Mouse (Mus musculus): Measurements from ENCODE around the gene Cnbd2. TPM values are rescaled to one million over a fixed set of nuclear protein-coding genes. Genes with fewer than 3 reads are reported as not detected.

The Cnbd2 gene
- polyA plus RNA-seq (2012; fragmentation: generic; extraction: Trizol) = 4.1 TPM

DNA sequence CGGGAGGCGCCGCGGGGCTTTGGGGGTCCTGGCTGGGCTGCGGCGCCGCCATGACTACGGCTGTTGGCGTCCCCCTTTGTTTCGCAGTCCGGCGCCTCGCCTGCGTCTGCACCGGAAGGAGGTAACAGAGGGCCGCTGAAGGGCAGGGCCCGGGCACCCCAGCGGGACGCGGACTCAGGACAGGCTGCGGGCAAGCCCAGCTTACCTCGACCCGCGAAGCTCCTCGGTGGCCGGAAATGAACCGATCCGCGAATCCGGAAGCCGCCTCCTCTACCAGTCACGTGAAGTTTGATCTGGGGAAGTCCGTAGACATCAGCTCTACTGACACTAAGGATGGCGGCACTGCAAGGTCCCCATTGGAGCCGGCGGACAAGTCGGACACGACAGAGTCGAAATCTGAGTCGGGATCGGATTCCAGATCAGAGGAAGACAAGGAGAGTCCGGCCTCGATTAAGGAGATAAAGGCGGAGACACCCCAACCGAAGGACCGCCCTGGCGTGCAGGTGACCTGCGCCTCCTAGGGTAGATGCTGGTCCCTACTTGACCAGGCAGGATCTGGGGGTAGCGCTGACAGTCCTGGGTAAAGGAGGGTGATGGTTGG, at the start of gene Cnbd2, which contains the start of gene Scand1:
TSS of gene Cnbd2 (plus strand) at position 3 of the 601 bp plus-strand sequence.
TSS of gene Scand1 (minus strand) at position 408 of the 601 bp plus-strand sequence.
- no peaks in the 10 kb centered on the region for H3K36me3 ChIP-seq (ENCODE audit: control insufficient read depth, insufficient read depth)
- peak within 1 kb of the TSS; percentile 81 for H3K4me3 ChIP-seq
- no peaks in the 10 kb centered on the region for H3K79me2 ChIP-seq (ENCODE audit: control insufficient read depth, insufficient read depth)
- H3K27me3 ChIP-seq (ENCODE audit: control insufficient read depth, insufficient read depth, insufficient read length) = no peaks in the 10 kb centered on the region
- TF ChIP-seq USF1 (IDR thresholded peaks at IDR 0.05; ENCODE audit: low read depth) (peak; percentile 98), POLR2AphosphoS2 (IDR thresholded peaks at IDR 0.05; ENCODE audit: insufficient read length, low read depth) (peak; percentile 79), POLR2A (IDR thresholded peaks at IDR 0.05; ENCODE audit: insufficient read length, low read depth) (peak; percentile 88), MYOG (IDR thresholded peaks at IDR 0.05; ENCODE audit: control insufficient read depth in 1 of 3, insufficient read depth in 1 of 3, insufficient read length in 2 of 3, low read depth in 2 of 3) (no peak), CEBPB (IDR thresholded peaks at IDR 0.05; ENCODE audit: insufficient read depth, poor library complexity, severe bottlenecking) (no peak)
- H3ac ChIP-seq (ENCODE audit: control insufficient read depth, insufficient read length) = peak within 1 kb of the TSS; percentile 73
- H3K4me2 ChIP-seq (ENCODE audit: low read depth) = peak within 1 kb of the TSS; percentile 68

DNA sequence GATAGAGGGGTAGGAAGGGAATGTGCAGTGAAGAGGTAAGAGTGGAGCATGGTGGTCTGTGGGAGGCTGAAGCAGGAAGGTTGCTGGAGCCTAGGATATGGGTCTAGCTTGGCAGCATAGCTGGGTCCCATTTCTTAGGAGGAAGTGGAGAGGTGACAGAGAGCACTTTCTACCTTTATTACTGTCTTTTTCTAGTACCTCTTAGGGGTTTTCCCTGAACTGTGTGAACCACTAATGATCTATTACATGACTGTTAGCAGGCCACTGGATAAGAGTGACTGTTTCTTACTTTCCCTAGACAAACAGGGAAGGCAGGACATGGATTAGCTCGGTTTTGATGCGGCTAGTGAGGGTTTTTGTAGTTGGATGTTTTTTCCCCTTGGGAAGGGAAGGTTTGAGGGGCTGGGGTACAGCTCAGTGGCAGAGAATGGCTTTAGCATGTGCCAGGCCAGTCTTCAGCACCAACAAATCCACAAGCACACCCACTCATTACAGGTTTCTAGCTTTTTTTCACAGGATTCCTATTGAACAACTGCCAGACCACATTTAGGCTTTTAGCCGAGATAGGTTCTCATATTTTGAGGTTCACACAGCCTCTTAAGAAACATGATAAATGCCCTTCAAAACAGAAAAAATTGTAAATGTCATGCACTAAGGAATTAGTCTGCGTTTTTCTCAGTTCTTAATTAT, 48.8 kb upstream of the Cnbd2 start:
- no peak for TF ChIP-seq USF1 (IDR thresholded peaks at IDR 0.05; ENCODE audit: low read depth)
- TF ChIP-seq MAX (IDR thresholded peaks at IDR 0.05; ENCODE audit: low read depth) = no peak
- no peak for TF ChIP-seq POLR2AphosphoS2 (IDR thresholded peaks at IDR 0.05; ENCODE audit: insufficient read length, low read depth)
- no peak for TF ChIP-seq E2F4 (IDR thresholded peaks at IDR 0.05; ENCODE audit: insufficient read depth)
- Histone ChIP-seq H3K4me3 (no peak overlapping the region), H3K79me2 (ENCODE audit: control insufficient read depth, insufficient read depth) (peaks cover 8% of the 10 kb centered on the region), H3K4me2 (ENCODE audit: low read depth) (no peak overlapping the region), H3K27me3 (ENCODE audit: control insufficient read depth, insufficient read depth, insufficient read length) (no peaks in the 10 kb centered on the region), H3K36me3 (ENCODE audit: control insufficient read depth, insufficient read depth) (no peaks in the 10 kb centered on the region), H3ac (ENCODE audit: control insufficient read depth, insufficient read length) (no peak overlapping the region)

DNA sequence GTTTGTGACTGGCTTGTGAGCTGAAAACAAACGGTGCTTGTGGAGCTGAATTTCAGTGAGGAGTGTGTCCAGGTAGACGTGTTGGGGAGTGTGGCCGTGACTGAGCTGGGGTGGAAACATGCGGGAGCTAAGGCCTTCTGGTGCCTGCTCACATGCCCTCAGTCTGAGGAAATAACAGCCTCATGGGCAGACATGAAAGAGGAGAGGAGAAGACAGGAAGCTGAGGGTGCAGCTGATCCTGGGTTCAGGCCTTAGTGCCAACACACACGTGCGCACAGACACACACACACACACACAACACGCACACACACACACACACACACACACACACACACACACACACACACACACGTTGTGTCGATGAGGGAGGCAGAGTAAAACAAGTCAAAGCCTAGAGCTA, 44.5 kb upstream of the Cnbd2 start:
- Histone ChIP-seq H3K27me3 (ENCODE audit: control insufficient read depth, insufficient read depth, insufficient read length) (no peaks in the 10 kb centered on the region), H3K4me3 (no peak overlapping the region), H3ac (ENCODE audit: control insufficient read depth, insufficient read length) (no peak overlapping the region), H3K36me3 (ENCODE audit: control insufficient read depth, insufficient read depth) (no peaks in the 10 kb centered on the region), H3K4me2 (ENCODE audit: low read depth) (no peak overlapping the region), H3K79me2 (ENCODE audit: control insufficient read depth, insufficient read depth) (peaks cover 5% of the 10 kb centered on the region)
- no peak for TF ChIP-seq SRF (IDR thresholded peaks at IDR 0.05; ENCODE audit: control insufficient read depth, insufficient read length, low read depth)
- no peak for TF ChIP-seq E2F4 (IDR thresholded peaks at IDR 0.05; ENCODE audit: insufficient read depth)
- TF ChIP-seq MYOD1 (IDR thresholded peaks at IDR 0.05; ENCODE audit: control insufficient read depth in 1 of 3, insufficient read length in 2 of 3, low read depth in 2 of 3) = no peak
- no peak for TF ChIP-seq POLR2A (IDR thresholded peaks at IDR 0.05; ENCODE audit: insufficient read length, low read depth)
- no peak for TF ChIP-seq TCF3 (IDR thresholded peaks at IDR 0.05; ENCODE audit: insufficient read length, low read depth)
- TF ChIP-seq USF1 (IDR thresholded peaks at IDR 0.05; ENCODE audit: low read depth) = no peak
- no peak for TF ChIP-seq TCF12 (IDR thresholded peaks at IDR 0.05; ENCODE audit: insufficient read depth, poor library complexity, severe bottlenecking)
- TF ChIP-seq MYOG (IDR thresholded peaks at IDR 0.05; ENCODE audit: control insufficient read depth in 1 of 3, insufficient read depth in 1 of 3, insufficient read length in 2 of 3, low read depth in 2 of 3) = no peak
- TF ChIP-seq REST (IDR thresholded peaks at IDR 0.05; ENCODE audit: insufficient read depth, insufficient read length) = no peak

DNA sequence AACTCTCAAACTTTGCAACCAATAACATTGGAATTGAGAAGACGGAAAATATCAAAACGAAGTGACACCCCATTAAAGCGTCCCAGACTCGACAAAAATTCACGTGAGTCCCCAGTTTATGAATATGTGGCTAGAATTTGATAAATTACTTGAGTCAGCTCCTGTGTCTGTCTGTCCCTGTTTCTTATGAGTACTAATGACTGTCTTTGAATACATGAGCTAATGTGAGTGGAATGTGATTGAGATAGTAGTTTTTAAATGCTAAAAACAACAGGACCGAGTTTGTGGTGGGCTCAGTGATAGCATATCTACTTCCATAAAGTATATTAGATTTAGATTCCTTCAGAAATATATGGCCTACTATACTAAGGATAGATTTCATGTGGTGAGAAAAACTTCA, 39.5 kb upstream of the Cnbd2 start:
- H3K79me2 ChIP-seq (ENCODE audit: control insufficient read depth, insufficient read depth) = no peaks in the 10 kb centered on the region
- TF ChIP-seq TCF12 (IDR thresholded peaks at IDR 0.05; ENCODE audit: insufficient read depth, poor library complexity, severe bottlenecking) = no peak
- no peak for TF ChIP-seq USF1 (IDR thresholded peaks at IDR 0.05; ENCODE audit: low read depth)
- TF ChIP-seq MYOD1 (IDR thresholded peaks at IDR 0.05; ENCODE audit: control insufficient read depth in 1 of 3, insufficient read length in 2 of 3, low read depth in 2 of 3) = no peak
- TF ChIP-seq E2F4 (IDR thresholded peaks at IDR 0.05; ENCODE audit: insufficient read depth) = no peak
- TF ChIP-seq CEBPB (IDR thresholded peaks at IDR 0.05; ENCODE audit: insufficient read depth, poor library complexity, severe bottlenecking) = no peak
- no peaks in the 10 kb centered on the region for H3K27me3 ChIP-seq (ENCODE audit: control insufficient read depth, insufficient read depth, insufficient read length)
- peak overlapping the region; percentile 55 for H3K4me2 ChIP-seq (ENCODE audit: low read depth)
- peaks cover 4% of the 10 kb centered on the region for H3K36me3 ChIP-seq (ENCODE audit: control insufficient read depth, insufficient read depth)
- no peak overlapping the region for H3ac ChIP-seq (ENCODE audit: control insufficient read depth, insufficient read length)
- H3K4me3 ChIP-seq = no peak overlapping the region

DNA sequence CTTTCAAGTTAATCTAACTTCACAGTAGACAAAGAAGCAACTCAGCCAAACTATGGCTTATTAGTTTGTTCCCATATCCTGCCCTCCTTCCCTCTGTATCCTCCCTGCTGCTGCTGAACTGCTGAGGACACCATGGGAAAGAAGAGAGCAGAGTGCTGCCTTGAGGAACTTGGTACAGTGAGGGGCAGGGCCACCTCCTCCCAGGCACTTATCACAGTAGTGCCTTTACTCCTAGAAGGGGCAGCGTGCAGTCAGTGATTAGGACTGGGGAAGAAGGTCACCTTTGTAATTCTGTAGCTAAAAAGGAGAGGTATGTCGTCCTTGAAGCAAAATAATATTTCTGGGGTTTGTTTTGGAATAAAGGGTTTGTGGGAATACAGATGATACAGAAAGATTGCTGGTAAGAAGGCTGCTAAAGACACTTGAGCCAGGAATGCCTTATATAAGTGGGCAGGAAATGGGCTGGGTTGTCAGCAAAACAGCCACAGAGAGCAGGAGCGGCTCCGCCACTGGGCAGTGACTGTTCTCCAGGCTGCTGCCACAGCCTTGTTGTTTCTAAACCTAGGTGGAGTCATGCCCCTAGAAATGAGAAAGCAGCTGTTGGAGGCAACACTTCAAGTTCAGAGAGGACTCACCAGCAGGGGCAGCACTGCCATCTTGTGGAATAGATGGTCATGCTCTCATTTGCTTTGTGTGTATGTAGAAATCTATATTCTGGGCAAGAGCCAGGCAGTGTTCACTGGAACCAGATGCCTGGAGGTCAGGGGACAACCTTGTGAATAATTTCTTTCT, 33.7 kb upstream of the Cnbd2 start:
- Histone ChIP-seq H3K79me2 (ENCODE audit: control insufficient read depth, insufficient read depth) (peaks cover 4% of the 10 kb centered on the region), H3K4me3 (no peak overlapping the region), H3ac (ENCODE audit: control insufficient read depth, insufficient read length) (no peak overlapping the region), H3K27me3 (ENCODE audit: control insufficient read depth, insufficient read depth, insufficient read length) (no peaks in the 10 kb centered on the region), H3K36me3 (ENCODE audit: control insufficient read depth, insufficient read depth) (peaks cover 16% of the 10 kb centered on the region), H3K4me2 (ENCODE audit: low read depth) (peak overlapping the region; percentile 65)
- TF ChIP-seq CEBPB (IDR thresholded peaks at IDR 0.05; ENCODE audit: insufficient read depth, poor library complexity, severe bottlenecking) (no peak), POLR2AphosphoS2 (IDR thresholded peaks at IDR 0.05; ENCODE audit: insufficient read length, low read depth) (no peak), SRF (IDR thresholded peaks at IDR 0.05; ENCODE audit: control insufficient read depth, insufficient read length, low read depth) (no peak), REST (IDR thresholded peaks at IDR 0.05; ENCODE audit: insufficient read depth, insufficient read length) (no peak), TCF12 (IDR thresholded peaks at IDR 0.05; ENCODE audit: insufficient read depth, poor library complexity, severe bottlenecking) (peak; percentile 34), MAX (IDR thresholded peaks at IDR 0.05; ENCODE audit: low read depth) (no peak), MYOD1 (IDR thresholded peaks at IDR 0.05; ENCODE audit: control insufficient read depth in 1 of 3, insufficient read length in 2 of 3, low read depth in 2 of 3) (peak; percentile 73 to 87 (median 85)), TCF3 (IDR thresholded peaks at IDR 0.05; ENCODE audit: insufficient read length, low read depth) (peak; percentile 2), MYOG (IDR thresholded peaks at IDR 0.05; ENCODE audit: control insufficient read depth in 1 of 3, insufficient read depth in 1 of 3, insufficient read length in 2 of 3, low read depth in 2 of 3) (peak in 2 of 3 experiments; percentile 75 to 90)
